In the genomic region with DNA sequence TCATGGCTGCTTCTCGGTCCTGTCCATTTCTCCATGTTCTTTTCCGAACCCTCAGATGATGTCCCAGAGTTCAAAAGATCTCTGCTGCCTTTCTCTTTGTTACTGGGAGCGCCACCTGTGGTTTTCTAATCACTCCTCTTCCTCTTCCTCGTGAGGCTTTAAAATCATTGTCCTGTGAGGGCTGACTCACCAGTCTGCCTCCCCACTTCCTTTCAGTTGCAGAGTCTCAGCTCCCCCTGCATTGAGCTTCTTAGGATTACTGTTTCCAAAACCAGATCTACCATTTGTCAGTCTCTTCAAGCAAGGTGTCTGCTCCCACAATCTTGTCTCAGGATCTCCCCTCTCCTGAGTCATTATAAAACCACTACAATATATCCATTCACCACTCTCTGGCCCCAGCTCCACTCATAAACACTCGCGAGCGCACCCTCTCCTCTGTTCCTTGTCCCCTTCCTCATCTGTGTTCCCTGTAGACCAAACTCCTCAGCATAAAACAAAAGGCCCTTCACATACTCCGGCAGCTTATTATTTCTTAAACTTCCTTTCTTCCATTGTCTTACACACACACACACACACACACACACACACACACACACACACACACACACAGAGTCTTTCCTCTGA, we compare ENCODE assay signal across 12 mouse cellular contexts.
DNase-seq lines count a peak whose midpoint lies in the region; ATAC-seq lines count a peak whose summit lies in the region.
"Had no signal": no experiment of that assay in that cellular context is flagged by ENCODE, and none has a peak within 500 bp of the region (broad histone marks: within the 10 kb centered on the region; RNA-seq: fewer than 3 reads in every experiment).

No protein-coding gene starts in this region.

- no peak overlapping the region for H3K4me2 ChIP-seq in embryonic facial prominence, embryonic 12.5 days (replicated peaks)
- H3K4me2 ChIP-seq in hindbrain, embryonic 13.5 days, result no peak overlapping the region
- no peak overlapping the region for H3K4me2 ChIP-seq in hindbrain, embryonic 12.5 days (replicated peaks)
- H3K4me2 ChIP-seq in neural tube, embryonic 15.5 days, result no peak overlapping the region
- H3K4me2 ChIP-seq: neural tube, embryonic 12.5 days had no signal

- 0 out of 2 replicates have a peak overlapping the region, but pooled peaks have one; percentile 18 for H3K27ac ChIP-seq in embryonic facial prominence, embryonic 12.5 days
- H3K27ac ChIP-seq in embryonic facial prominence, embryonic 10.5 days (replicated peaks), result no peak overlapping the region; the same call in 1 of the 2 replicates
- 0 out of 2 replicates have a peak overlapping the region, but pooled peaks have one; percentile 25 for H3K27ac ChIP-seq in hindbrain, embryonic 13.5 days
- no peak overlapping the region for H3K27ac ChIP-seq in hindbrain, embryonic 12.5 days
- 0 out of 2 replicates have a peak overlapping the region, but pooled peaks have one; percentile 18 for H3K27ac ChIP-seq in neural tube, embryonic 15.5 days (replicated peaks)
- H3K27ac ChIP-seq: neural tube, embryonic 12.5 days had no signal

- WGBS in embryonic facial prominence, embryonic 12.5 days, result 63% methylated on average over 8 of the region's 8 CpGs
- WGBS in embryonic facial prominence, embryonic 10.5 days, result 66% methylated on average over 8 of the region's 8 CpGs
- 64% methylated on average over 8 of the region's 8 CpGs for WGBS in hindbrain, embryonic 13.5 days
- 61% methylated on average over 8 of the region's 8 CpGs for WGBS in hindbrain, embryonic 12.5 days
- 69% methylated on average over 8 of the region's 8 CpGs for WGBS in neural tube, embryonic 15.5 days

- H3K27me3 ChIP-seq in embryonic facial prominence, embryonic 12.5 days, result no peaks in the 10 kb centered on the region
- no peaks in the 10 kb centered on the region for H3K27me3 ChIP-seq in embryonic facial prominence, embryonic 10.5 days (replicated peaks; ENCODE audit: low read depth, poor library complexity, severe bottlenecking)
- no peaks in the 10 kb centered on the region for H3K27me3 ChIP-seq in hindbrain, embryonic 13.5 days
- H3K27me3 ChIP-seq in hindbrain, embryonic 12.5 days, result no peaks in the 10 kb centered on the region
- no peaks in the 10 kb centered on the region for H3K27me3 ChIP-seq in neural tube, embryonic 15.5 days (replicated peaks)
- H3K27me3 ChIP-seq: neural tube, embryonic 12.5 days had no signal

- H3K9me3 ChIP-seq in embryonic facial prominence, embryonic 12.5 days, result no peaks in the 10 kb centered on the region
- no peaks in the 10 kb centered on the region for H3K9me3 ChIP-seq in embryonic facial prominence, embryonic 10.5 days
- no peaks in the 10 kb centered on the region for H3K9me3 ChIP-seq in hindbrain, embryonic 13.5 days
- no peaks in the 10 kb centered on the region for H3K9me3 ChIP-seq in hindbrain, embryonic 12.5 days (replicated peaks)
- H3K9me3 ChIP-seq in neural tube, embryonic 15.5 days (replicated peaks), result no peaks in the 10 kb centered on the region
- H3K9me3 ChIP-seq: neural tube, embryonic 12.5 days had no signal

- no peak overlapping the region for H3K4me3 ChIP-seq in embryonic facial prominence, embryonic 12.5 days
- no peak overlapping the region for H3K4me3 ChIP-seq in embryonic facial prominence, embryonic 10.5 days
- H3K4me3 ChIP-seq in hindbrain, embryonic 13.5 days, result no peak overlapping the region
- H3K4me3 ChIP-seq in hindbrain, embryonic 12.5 days, result no peak overlapping the region
- H3K4me3 ChIP-seq in neural tube, embryonic 15.5 days (replicated peaks), result no peak overlapping the region
- H3K4me3 ChIP-seq: erythroblast, embryonic 14.5 days; neural tube, embryonic 12.5 days had no signal

- no peaks in the 10 kb centered on the region; the same call in 1 of the 2 replicates for H3K36me3 ChIP-seq in embryonic facial prominence, embryonic 12.5 days
- peaks cover 14% of the 10 kb centered on the region; the same call in 1 of the 2 replicates for H3K36me3 ChIP-seq in embryonic facial prominence, embryonic 10.5 days (replicated peaks)
- no peaks in the 10 kb centered on the region for H3K36me3 ChIP-seq in hindbrain, embryonic 13.5 days
- H3K36me3 ChIP-seq in hindbrain, embryonic 12.5 days, result no peaks in the 10 kb centered on the region
- H3K36me3 ChIP-seq in neural tube, embryonic 15.5 days, result no peaks in the 10 kb centered on the region
- H3K36me3 ChIP-seq: neural tube, embryonic 12.5 days had no signal

- ATAC-seq in embryonic facial prominence, embryonic 12.5 days (ENCODE audit: insufficient number of reproducible peaks, insufficient read depth, low FRiP score, low TSS enrichment), result no peak
- ATAC-seq in hindbrain, embryonic 13.5 days (ENCODE audit: low FRiP score), result no peak
- ATAC-seq in hindbrain, embryonic 12.5 days (ENCODE audit: low FRiP score), result no peak
- ATAC-seq in neural tube, embryonic 15.5 days (ENCODE audit: low FRiP score), result no peak

- no peak for DNase-seq in embryonic facial prominence, embryonic 10.5 days (ENCODE audit: low spot score)
- DNase-seq in lung, postnatal 36 days, result peak; percentile 32
- no peak for DNase-seq in lung, postnatal 14 days
- no peak for DNase-seq in spleen, adult 18-20 months
- DNase-seq: cerebellum, postnatal 25 days; kidney, adult 11 months had no signal

- peaks cover 25% of the 10 kb centered on the region; the same call in 1 of the 2 replicates for H3K4me1 ChIP-seq in embryonic facial prominence, embryonic 12.5 days
- H3K4me1 ChIP-seq in embryonic facial prominence, embryonic 10.5 days, result peaks cover 45% of the 10 kb centered on the region
- H3K4me1 ChIP-seq in hindbrain, embryonic 13.5 days (replicated peaks), result peaks cover 89% of the 10 kb centered on the region
- peaks cover 62% of the 10 kb centered on the region for H3K4me1 ChIP-seq in hindbrain, embryonic 12.5 days
- peaks cover 73% of the 10 kb centered on the region for H3K4me1 ChIP-seq in neural tube, embryonic 15.5 days

- no peak overlapping the region for H3K9ac ChIP-seq in embryonic facial prominence, embryonic 12.5 days
- no peak overlapping the region for H3K9ac ChIP-seq in hindbrain, embryonic 13.5 days
- no peak overlapping the region for H3K9ac ChIP-seq in hindbrain, embryonic 12.5 days
- H3K9ac ChIP-seq in neural tube, embryonic 15.5 days (replicated peaks), result no peak overlapping the region
- H3K9ac ChIP-seq: neural tube, embryonic 12.5 days had no signal

Comparison
In these comparisons a context has a peak if more than half of its experiments do, and no peak if none do; other contexts are left out.
1. H3K27ac ChIP-seq: peak in embryonic facial prominence, embryonic 12.5 days (single experiment), hindbrain, embryonic 13.5 days (single experiment) and neural tube, embryonic 15.5 days (single experiment); none in embryonic facial prominence, embryonic 10.5 days (single experiment) and hindbrain, embryonic 12.5 days (single experiment).